Mouse (Mus musculus): ENCODE measurements around the gene Mks1.

DNA sequence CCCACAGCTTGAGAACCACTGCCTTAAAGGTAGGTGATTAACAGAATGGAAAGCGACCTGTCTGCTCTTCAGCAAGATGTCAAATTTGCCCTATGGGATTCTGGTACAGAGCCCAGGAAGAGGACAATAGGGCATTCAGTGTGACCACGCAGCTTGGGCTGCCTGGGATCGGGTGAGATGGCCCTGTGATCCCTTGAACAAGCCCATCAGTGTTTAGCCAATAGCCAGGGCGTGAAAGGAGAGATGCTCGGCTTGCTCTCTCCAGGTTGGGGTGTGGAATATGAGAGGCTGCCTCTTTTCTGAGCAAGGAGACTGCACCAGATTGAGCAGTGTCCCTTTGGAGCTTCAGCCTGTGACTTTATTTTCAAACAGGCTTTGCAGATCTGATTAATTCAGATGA is 31.5 kb upstream of the Mks1 start:
- TF ChIP-seq POLR2A (IDR thresholded peaks at IDR 0.05; ENCODE audit: low read depth, low read length) (no peak), CTCF (IDR thresholded peaks at IDR 0.05; ENCODE audit: extremely low read depth, insufficient read length, insufficient replicate concordance, low read depth, low read length) (no peak)

Data from small intestine, adult 2 months (tissue).